Mouse (Mus musculus) hindbrain, embryonic 12.5 days (tissue): ENCODE data around the gene Ears2. TPM values are rescaled to one million over a fixed set of nuclear protein-coding genes. Genes with fewer than 3 reads are reported as not detected.

ENCODE experiments used
- ATAC-seq: fragments of 200-750 bp; cut with Nextera tagmentation; 2 replicates; pipeline ENCODE4 v1.8.0; 2017; ENCODE audit warnings: moderate TSS enrichment; ENCODE audit not compliant: low FRiP score
- H3K27ac ChIP-seq: fragments of 300-500 bp; sonication (generic); 2 replicates; pipeline ENCODE4 v1.5.1; 2016; ENCODE audit warnings: mild to moderate bottlenecking
- H3K27me3 ChIP-seq: fragments of 300-500 bp; sonication (generic); 2 replicates; pipeline ENCODE4 v1.6.1; 2016; ENCODE audit warnings: mild to moderate bottlenecking
- H3K36me3 ChIP-seq: fragments of 300-500 bp; sonication (generic); 2 replicates; pipeline ENCODE4 v1.6.1; 2016; ENCODE audit warnings: mild to moderate bottlenecking
- H3K4me1 ChIP-seq: fragments of 300-500 bp; sonication (generic); 2 replicates; pipeline ENCODE4 v1.6.1; 2016
- H3K4me2 ChIP-seq: fragments of 300-500 bp; sonication (generic); replicated peaks from 2 replicates; pipeline ENCODE4 v1.6.1; 2016; ENCODE audit warnings: mild to moderate bottlenecking
- H3K4me3 ChIP-seq: fragments of 300-500 bp; sonication (generic); 2 replicates; pipeline ENCODE4 v1.5.1; 2016; ENCODE audit warnings: mild to moderate bottlenecking
- H3K9ac ChIP-seq: fragments of 300-500 bp; sonication (generic); 2 replicates; pipeline ENCODE4 v1.6.1; 2016; ENCODE audit warnings: mild to moderate bottlenecking, moderate library complexity
- H3K9me3 ChIP-seq: fragments of 300-500 bp; sonication (generic); replicated peaks from 2 replicates; pipeline ENCODE4 v1.6.1; 2016; ENCODE audit warnings: mild to moderate bottlenecking
- WGBS: fragments of 180-500 bp; shearing (Covaris S2); methylation state at CpG from one replicate; pipeline ENCODE4 v1.1.7; 2016; 5-methylcytosine and 5-hydroxymethylcytosine counted together
- polyA plus RNA-seq: library from polyadenylated mRNA; unstranded; fragments of >200 nt; fragmentation: Nextera tagmentation; extraction: Ambion mirVana; gene quantifications from 2 replicates; pipeline ENCODE4 v1.2.1, GENCODE M21; 2016

Gene Ears2
- polyA plus RNA-seq, 1 experiment from 2014 or later, result 12.7 TPM

- H3K4me3 ChIP-seq, result no peak overlapping the region
- H3K4me2 ChIP-seq, result no peak overlapping the region
- H3K4me1 ChIP-seq, result peaks cover 23% of the 10 kb centered on the region
- no peaks in the 10 kb centered on the region for H3K9me3 ChIP-seq
- H3K9ac ChIP-seq, result no peak overlapping the region
- H3K27me3 ChIP-seq, result no peaks in the 10 kb centered on the region
- no peak for ATAC-seq
- 96% methylated on average over 2 of the region's 2 CpGs for WGBS
- H3K36me3 ChIP-seq, result no peaks in the 10 kb centered on the region
- H3K27ac ChIP-seq, result no peak overlapping the region
Measured at GRCm38 (mm10) chr7:122022131-122022530, 44.9 kb downstream of the Ears2 start.

GRCm38 (mm10) chr7:122020667-122021354, 46.3 kb downstream of the Ears2 start, which contains the start of gene Gga2:
Gene Gga2, minus strand, starts transcription at chr7:122021222.
- Histone ChIP-seq H3K4me2 (peak within 1 kb of the TSS; percentile 55), H3K9ac (peak within 1 kb of the TSS; percentile 88), H3K36me3 (no peaks in the 10 kb centered on the region), H3K27ac (peak within 1 kb of the TSS; percentile 89), H3K9me3 (no peaks in the 10 kb centered on the region), H3K4me1 (peaks cover 28% of the 10 kb centered on the region), H3K27me3 (no peaks in the 10 kb centered on the region), H3K4me3 (peak within 1 kb of the TSS; percentile 84)
- WGBS, result under 1% methylated on average over 48 of the region's 50 CpGs
- ATAC-seq, result peak; percentile 86

- no peaks in the 10 kb centered on the region for H3K36me3 ChIP-seq
- peaks cover 34% of the 10 kb centered on the region for H3K4me1 ChIP-seq
- peak overlapping the region; percentile 84 for H3K4me3 ChIP-seq
- WGBS, result 3% methylated on average over 6 of the region's 6 CpGs
- H3K9me3 ChIP-seq, result no peaks in the 10 kb centered on the region
- H3K27me3 ChIP-seq, result no peaks in the 10 kb centered on the region
- peak; percentile 62 for ATAC-seq
- peak overlapping the region; percentile 89 for H3K27ac ChIP-seq
- H3K4me2 ChIP-seq, result peak overlapping the region; percentile 55
- peak overlapping the region; percentile 88 for H3K9ac ChIP-seq
Measured at GRCm38 (mm10) chr7:122020273-122020666, 46.8 kb downstream of the Ears2 start.

GRCm38 (mm10) chr7:122018978-122019377, 48.1 kb downstream of the Ears2 start:
- Histone ChIP-seq H3K27me3 (no peaks in the 10 kb centered on the region), H3K36me3 (no peaks in the 10 kb centered on the region), H3K9me3 (no peaks in the 10 kb centered on the region), H3K4me2 (peak overlapping the region; percentile 55), H3K27ac (no peak overlapping the region), H3K4me1 (peaks cover 38% of the 10 kb centered on the region), H3K9ac (no peak overlapping the region), H3K4me3 (peak overlapping the region; percentile 84; the same call in 1 of the 2 replicates)
- WGBS, result 91% methylated on average over 7 of the region's 7 CpGs
- no peak for ATAC-seq

- no peak overlapping the region for H3K27ac ChIP-seq
- H3K36me3 ChIP-seq, result no peaks in the 10 kb centered on the region
- 0 out of 2 replicates have a peak overlapping the region, but pooled peaks have one; percentile 27 for H3K9ac ChIP-seq
- 72% methylated on average over 3 of the region's 3 CpGs for WGBS
- H3K9me3 ChIP-seq, result no peaks in the 10 kb centered on the region
- no peak for ATAC-seq
- H3K4me1 ChIP-seq, result peaks cover 38% of the 10 kb centered on the region
- H3K4me2 ChIP-seq, result peak overlapping the region; percentile 55
- H3K27me3 ChIP-seq, result no peaks in the 10 kb centered on the region
- 0 out of 2 replicates have a peak overlapping the region, but pooled peaks have one; percentile 84 for H3K4me3 ChIP-seq
Measured at GRCm38 (mm10) chr7:122018247-122018646, 48.8 kb downstream of the Ears2 start.

DNA sequence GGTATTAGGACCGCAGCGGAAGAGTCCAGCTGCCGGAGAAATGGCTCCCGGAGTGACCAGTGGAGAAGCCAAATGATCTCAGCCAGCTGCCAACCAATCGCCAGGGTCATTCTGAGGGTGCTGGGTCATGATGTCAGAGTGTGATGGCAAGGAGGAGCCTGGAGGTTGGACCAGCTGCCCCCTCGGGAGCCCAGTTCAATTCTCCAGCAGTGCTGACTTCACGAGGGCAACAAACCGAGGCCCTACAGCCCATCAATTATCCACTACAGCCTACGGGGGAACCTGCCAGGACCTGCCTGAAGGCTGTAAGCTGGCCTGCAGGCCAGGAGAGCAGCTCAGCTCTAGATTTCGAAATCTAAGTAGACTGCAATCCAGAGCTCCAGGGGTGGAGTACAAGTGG, 51.3 kb downstream of the Ears2 start:
- Histone ChIP-seq H3K4me2 (peak overlapping the region; percentile 30), H3K27ac (peak overlapping the region; percentile 60), H3K27me3 (no peaks in the 10 kb centered on the region), H3K9ac (peak overlapping the region; percentile 27; the same call in 1 of the 2 replicates), H3K36me3 (peaks cover 14% of the 10 kb centered on the region), H3K9me3 (no peaks in the 10 kb centered on the region), H3K4me3 (no peak overlapping the region), H3K4me1 (peaks cover 38% of the 10 kb centered on the region)
- 54% methylated on average over 10 of the region's 10 CpGs for WGBS
- ATAC-seq, result no peak

GRCm38 (mm10) chr7:122015105-122015504, 52.0 kb downstream of the Ears2 start:
- no peak overlapping the region for H3K4me3 ChIP-seq
- H3K9ac ChIP-seq, result peak overlapping the region; percentile 27; the same call in 1 of the 2 replicates
- H3K9me3 ChIP-seq, result no peaks in the 10 kb centered on the region
- no peak overlapping the region for H3K4me2 ChIP-seq
- 57% methylated on average over 8 of the region's 8 CpGs for WGBS
- peak overlapping the region; percentile 60 for H3K27ac ChIP-seq
- H3K4me1 ChIP-seq, result peaks cover 38% of the 10 kb centered on the region
- ATAC-seq, result no peak
- peaks cover 20% of the 10 kb centered on the region for H3K36me3 ChIP-seq
- no peaks in the 10 kb centered on the region for H3K27me3 ChIP-seq

- no peak overlapping the region for H3K27ac ChIP-seq
- no peak overlapping the region for H3K9ac ChIP-seq
- H3K4me2 ChIP-seq, result no peak overlapping the region
- 88% methylated on average over 10 of the region's 10 CpGs for WGBS
- ATAC-seq, result no peak
- no peaks in the 10 kb centered on the region for H3K9me3 ChIP-seq
- no peak overlapping the region for H3K4me3 ChIP-seq
- H3K27me3 ChIP-seq, result no peaks in the 10 kb centered on the region
- H3K4me1 ChIP-seq, result peaks cover 18% of the 10 kb centered on the region
- peaks cover 39% of the 10 kb centered on the region for H3K36me3 ChIP-seq
Measured at GRCm38 (mm10) chr7:122012949-122013348, 54.1 kb downstream of the Ears2 start.

- no peak for ATAC-seq
- no peak overlapping the region for H3K27ac ChIP-seq
- H3K36me3 ChIP-seq, result peaks cover 44% of the 10 kb centered on the region
- H3K9me3 ChIP-seq, result no peaks in the 10 kb centered on the region
- no peak overlapping the region for H3K9ac ChIP-seq
- H3K4me2 ChIP-seq, result no peak overlapping the region
- peaks cover 17% of the 10 kb centered on the region for H3K4me1 ChIP-seq
- H3K4me3 ChIP-seq, result no peak overlapping the region
- H3K27me3 ChIP-seq, result no peaks in the 10 kb centered on the region
- 94% methylated on average over 4 of the region's 4 CpGs for WGBS
Measured at GRCm38 (mm10) chr7:122012370-122012769, 54.7 kb downstream of the Ears2 start.

- Histone ChIP-seq H3K4me2 (no peak overlapping the region), H3K9ac (no peak overlapping the region), H3K36me3 (peaks cover 91% of the 10 kb centered on the region), H3K4me3 (no peak overlapping the region), H3K9me3 (no peaks in the 10 kb centered on the region), H3K27ac (no peak overlapping the region), H3K4me1 (no peaks in the 10 kb centered on the region), H3K27me3 (no peaks in the 10 kb centered on the region)
- ATAC-seq, result no peak
- WGBS, result 68% methylated on average over 8 of the region's 8 CpGs
Measured at GRCm38 (mm10) chr7:122000396-122000795, 66.7 kb downstream of the Ears2 start.

DNA sequence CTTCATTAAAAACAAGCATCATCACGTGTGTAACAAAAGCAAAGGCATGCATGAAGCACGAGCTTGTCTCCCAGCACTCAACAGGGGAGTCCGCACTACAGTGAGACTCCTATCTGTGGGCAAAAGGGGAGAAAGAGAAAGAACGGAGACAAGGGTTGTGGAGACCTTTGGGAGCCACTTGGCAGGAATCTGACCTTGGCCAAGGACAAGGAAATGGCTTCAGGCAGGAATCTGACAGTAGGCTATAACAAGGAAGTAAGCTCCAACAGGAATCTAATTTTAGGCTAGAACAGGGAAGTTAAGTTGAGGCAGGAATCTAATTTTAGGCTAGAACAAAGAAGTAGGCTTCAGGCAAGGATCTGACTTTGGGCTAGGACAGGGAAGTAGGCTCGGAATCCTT, 71.1 kb downstream of the Ears2 start:
- H3K27ac ChIP-seq, result no peak overlapping the region
- 89% methylated on average over 5 of the region's 5 CpGs for WGBS
- ATAC-seq, result no peak
- no peak overlapping the region for H3K4me2 ChIP-seq
- H3K9me3 ChIP-seq, result no peaks in the 10 kb centered on the region
- H3K9ac ChIP-seq, result no peak overlapping the region
- no peaks in the 10 kb centered on the region for H3K4me1 ChIP-seq
- no peak overlapping the region for H3K4me3 ChIP-seq
- H3K36me3 ChIP-seq, result peaks cover 90% of the 10 kb centered on the region
- no peaks in the 10 kb centered on the region for H3K27me3 ChIP-seq
